Mouse (Mus musculus): Measurements from ENCODE around the gene Hmgb1.

GRCm38 (mm10) chr5:149017666-149018415 lies 166.4 kb downstream of the Hmgb1 start:
- TF ChIP-seq CTCF (IDR thresholded peaks at IDR 0.05; ENCODE audit: extremely low read depth, insufficient read depth, insufficient read length, insufficient replicate concordance) = no peak
- TF ChIP-seq POLR2A (IDR thresholded peaks at IDR 0.05; ENCODE audit: low read depth, low read length) = no peak
